Mouse (Mus musculus) layer of hippocampus, postnatal 14 days (tissue): Measurements from ENCODE around the gene Dnah2. TPM values are rescaled to one million over a fixed set of nuclear protein-coding genes. Genes with fewer than 3 reads are reported as not detected.

ENCODE experiments used
- DNase-seq, 2 experiments: peaks; one replicate each; pipeline ENCODE4 v3.0.0; 2021 to 2022; ENCODE audit warnings: low spot score in 2 of 2, mixed read lengths in 1 of 2
- total RNA-seq, 2 experiments: library from RNA; stranded (reverse); gene quantifications; 2 replicates each; pipeline ENCODE4 v1.2.3; 2021

Gene Dnah2
- total RNA-seq, 2 experiments from 2014 or later = 5.8 to 6.3 TPM

GRCm38 (mm10) chr11:69408541-69409377 is 140.2 kb downstream of the Dnah2 start:
- DNase-seq = peak; percentile 82 to 91

- no peak for DNase-seq
Observed at GRCm38 (mm10) chr11:69407724-69408004, 141.2 kb downstream of the Dnah2 start.

GRCm38 (mm10) chr11:69406867-69407723 is 141.8 kb downstream of the Dnah2 start:
- no peak for DNase-seq

- DNase-seq = no peak
Observed at GRCm38 (mm10) chr11:69406282-69406681, 142.6 kb downstream of the Dnah2 start.

DNA sequence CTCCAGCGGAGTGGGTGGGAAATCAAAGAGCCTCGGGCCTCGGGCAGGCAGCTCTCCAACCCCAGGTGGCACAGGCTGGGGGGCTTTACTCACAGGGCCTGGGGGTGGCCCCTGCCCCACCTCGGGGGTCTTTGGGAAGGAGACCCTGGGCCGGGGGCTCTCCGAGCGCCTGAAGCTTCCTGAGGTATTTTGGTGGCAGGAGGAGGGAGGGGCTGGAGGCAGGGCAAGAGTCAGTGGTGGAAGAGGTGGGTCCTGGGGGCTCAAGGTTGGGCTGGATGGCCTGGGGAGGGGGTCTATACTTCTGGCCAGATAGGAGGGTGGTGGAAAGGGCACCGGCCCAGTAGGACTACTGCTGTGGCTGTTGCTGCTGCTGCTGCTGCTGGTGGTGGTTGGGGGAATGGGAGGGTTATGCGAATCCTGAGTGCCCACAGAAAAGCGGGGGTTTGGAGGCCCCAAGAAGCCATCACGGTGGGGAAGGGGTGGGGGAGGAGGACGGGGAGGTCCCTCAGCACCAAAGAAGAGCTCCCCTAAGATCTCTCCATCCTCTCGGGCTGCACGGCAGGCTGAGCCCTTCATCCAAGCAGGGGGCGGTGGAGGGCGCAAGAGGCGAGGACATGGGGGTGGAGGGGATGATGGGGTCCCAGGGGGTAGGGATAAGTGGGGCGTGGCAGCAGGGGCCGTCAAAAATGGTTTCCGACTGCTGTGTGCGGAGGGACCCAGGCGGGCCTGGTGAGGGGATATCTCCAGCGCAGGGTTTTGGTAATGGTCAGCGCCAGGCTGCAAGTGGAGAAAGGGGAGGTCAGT is 143.3 kb downstream of the Dnah2 start:
- DNase-seq = no peak

DNA sequence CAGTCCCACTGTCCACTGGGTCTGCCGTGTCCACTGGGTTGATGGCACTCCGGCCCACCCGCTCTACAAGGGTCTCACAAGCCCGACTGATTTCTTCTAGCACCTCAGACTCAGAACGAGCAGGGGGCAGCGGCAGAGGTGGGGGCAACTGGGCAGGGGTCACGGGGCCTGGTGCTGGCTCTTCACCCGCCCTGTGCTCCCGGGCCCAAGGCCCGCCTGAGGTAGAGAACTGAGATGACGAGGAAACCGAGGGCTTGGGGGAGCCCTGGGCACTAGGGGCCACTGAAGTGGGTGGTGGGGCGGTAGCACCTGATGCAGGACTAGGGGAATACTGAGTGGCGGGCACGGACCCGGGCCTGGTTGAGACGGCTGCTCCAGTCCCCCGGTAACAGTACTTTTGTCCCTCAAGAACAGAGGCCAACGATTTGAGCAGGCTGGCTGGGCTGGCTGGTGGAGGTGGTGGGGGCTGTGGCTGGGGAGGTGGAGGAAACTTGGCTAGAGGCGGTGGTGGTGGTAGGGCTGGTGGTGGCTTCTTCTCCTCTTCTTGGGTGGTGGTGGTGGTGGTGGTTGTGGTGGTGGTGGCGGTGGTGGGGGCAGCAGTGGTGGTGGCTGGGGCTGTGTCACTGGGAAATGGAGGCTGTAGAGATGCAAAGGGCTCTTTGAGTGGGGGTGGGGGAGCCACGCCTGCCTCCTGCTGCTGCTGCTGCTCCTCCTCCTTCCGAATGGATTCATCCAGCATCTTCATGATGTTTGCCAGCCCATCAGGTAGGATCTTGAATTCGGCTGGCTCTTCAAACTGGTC is 144.1 kb downstream of the Dnah2 start:
- DNase-seq = no peak

- no peak for DNase-seq
Observed at GRCm38 (mm10) chr11:69403691-69404594, 145.0 kb downstream of the Dnah2 start.

- DNase-seq = no peak
Observed at GRCm38 (mm10) chr11:69401987-69402386, 146.9 kb downstream of the Dnah2 start.

GRCm38 (mm10) chr11:69401210-69401637 is 147.7 kb downstream of the Dnah2 start:
- peak; percentile 81 to 92 for DNase-seq

GRCm38 (mm10) chr11:69400083-69400850 is 148.6 kb downstream of the Dnah2 start:
- DNase-seq = no peak

DNA sequence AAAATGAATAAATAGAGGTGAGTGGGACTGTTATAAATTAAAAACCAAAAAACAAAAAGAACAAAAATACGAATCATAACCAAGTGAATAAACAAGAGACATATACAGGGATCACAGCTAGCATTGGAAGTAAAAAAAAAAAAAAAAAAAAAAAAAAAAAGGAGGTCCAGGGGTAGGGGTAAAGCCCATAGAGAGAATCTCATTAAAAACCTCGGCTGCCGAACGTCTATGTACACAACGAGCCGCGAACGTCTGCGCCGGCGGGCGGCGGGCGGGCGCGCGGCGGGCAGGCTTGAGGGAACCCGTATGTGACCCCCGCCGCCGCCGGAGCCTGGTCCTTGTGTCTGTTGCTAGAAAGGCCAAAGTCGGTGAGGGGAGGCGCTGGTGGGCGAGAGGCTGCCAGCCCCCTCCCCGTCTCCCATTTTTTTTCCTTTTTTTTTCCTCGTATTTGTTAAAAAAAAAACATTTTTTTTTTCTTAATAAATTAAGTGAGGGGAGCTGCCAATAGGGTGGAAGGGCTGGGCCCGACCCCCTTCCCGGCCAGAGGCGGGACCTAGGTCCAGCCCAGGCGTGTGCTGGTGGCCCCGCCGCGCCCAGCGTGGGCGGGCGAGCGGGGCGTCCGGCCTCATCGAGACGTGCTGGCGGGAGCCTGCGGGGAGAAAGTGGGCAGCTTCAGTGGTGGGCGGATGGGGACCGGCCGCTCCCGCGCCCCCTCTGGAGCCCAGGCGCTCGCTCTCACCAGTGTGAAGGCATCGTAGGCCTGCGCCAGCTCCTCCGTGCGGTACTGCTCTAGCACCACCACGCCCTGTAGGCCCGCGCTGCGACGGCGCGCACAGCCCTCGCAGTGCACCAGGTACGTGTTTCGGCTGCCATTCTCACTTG is 149.5 kb downstream of the Dnah2 start:
- DNase-seq = no peak

GRCm38 (mm10) chr11:69398486-69399200 is 150.3 kb downstream of the Dnah2 start:
- DNase-seq = no peak

DNA sequence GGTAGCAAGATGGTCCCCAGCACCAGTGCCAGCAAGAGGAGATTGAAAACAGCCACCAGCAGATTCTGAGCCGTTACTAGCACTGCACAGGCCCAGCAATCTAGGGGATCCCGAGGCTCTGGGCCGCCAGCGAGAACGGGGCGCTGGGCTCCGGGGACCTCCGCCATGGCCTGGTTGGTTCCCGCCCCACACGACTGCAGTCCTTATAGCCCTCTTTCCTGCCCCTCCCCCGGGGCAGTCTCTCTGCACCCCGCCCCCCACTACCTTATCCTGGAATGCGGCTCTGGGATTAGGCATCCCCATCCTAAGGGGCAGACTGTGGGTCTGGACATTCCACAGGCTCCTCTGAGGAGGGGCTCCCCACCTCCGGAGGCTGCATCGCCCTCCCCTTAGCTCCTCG is 150.9 kb downstream of the Dnah2 start, which contains the start of gene Tmem88:
Gene Tmem88 (minus strand): TSS at position 176 of the 400 bp plus-strand sequence.
- no peak for DNase-seq

DNA sequence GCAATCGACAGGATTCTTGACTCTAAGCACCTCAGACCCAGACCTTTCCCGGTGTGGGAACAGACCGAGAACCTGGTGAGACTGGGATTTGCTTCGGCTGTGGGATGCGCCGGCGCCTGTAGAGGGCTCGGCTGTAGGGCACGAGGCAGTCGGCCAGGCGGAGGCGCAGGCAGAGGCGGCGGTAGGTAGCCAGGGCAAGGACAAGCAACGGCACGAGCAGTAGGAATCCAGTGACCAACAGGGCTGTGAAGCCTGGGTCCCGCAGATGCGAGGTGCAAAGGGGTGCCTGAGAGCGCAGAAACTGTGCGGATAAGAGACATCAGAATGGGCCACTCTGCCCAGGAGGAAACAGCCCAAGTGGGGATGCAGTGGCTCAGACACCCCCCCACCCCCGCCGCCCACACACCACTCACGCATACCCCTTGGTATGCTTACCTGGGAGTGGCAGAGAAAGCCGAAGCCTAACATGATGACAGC is 151.3 kb downstream of the Dnah2 start:
- DNase-seq = no peak

DNA sequence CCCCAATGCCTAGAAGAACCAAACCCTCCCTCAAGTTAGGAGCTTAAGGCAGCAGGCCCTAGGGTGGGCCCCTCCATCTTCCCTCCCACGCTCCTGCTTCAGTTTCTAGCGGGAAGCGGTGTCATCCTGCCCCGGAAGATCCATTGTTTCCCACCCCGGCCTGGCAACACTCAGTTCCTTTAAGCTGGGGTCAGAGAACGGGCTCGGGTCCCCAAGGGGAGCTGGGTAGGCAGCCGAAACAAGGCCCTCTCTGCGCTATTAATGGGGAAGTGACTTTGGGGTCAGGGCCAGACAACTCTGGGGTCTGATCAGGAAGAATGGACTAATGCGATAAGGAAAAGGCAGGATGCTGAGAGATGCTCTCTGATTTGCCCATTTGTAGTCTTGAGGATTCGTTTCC is 152.1 kb downstream of the Dnah2 start:
- no peak for DNase-seq

DNA sequence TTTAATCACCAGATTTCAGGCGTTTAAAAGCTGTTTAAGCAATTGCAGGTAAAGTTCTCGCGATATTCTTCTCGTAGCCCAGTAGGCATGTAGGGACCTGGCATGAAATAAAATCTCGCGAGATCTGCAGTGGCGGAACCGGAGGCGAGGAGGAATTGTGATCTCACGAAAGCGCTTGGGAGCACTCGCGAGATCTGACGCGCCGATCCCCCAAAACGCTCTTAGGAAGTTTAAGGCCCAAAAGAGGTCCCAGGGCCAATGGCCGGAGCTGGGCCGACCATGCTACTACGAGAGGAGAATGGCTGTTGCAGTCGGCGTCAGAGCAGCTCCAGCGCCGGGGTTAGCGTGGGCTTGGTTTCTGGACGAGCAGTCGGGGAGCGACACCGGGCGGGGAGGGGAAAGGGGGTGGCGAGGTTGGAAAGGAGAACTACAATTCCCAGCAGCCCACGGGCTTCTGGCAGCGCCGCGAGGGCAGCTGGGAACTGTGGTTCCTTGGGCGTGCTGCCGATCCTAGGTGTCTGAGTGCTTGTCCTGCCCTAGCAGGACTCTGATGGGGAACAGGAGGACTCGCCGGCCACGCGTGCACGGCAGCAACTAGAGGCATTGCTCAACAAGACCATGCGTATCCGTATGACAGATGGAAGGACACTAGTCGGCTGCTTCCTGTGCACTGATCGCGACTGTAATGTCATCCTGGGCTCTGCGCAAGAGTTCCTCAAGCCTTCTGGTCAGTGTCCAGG is 153.1 kb downstream of the Dnah2 start:
- peak; percentile 98 for DNase-seq
